Mouse (Mus musculus): ENCODE results near the gene Matn4.

Matn4 gene

DNA sequence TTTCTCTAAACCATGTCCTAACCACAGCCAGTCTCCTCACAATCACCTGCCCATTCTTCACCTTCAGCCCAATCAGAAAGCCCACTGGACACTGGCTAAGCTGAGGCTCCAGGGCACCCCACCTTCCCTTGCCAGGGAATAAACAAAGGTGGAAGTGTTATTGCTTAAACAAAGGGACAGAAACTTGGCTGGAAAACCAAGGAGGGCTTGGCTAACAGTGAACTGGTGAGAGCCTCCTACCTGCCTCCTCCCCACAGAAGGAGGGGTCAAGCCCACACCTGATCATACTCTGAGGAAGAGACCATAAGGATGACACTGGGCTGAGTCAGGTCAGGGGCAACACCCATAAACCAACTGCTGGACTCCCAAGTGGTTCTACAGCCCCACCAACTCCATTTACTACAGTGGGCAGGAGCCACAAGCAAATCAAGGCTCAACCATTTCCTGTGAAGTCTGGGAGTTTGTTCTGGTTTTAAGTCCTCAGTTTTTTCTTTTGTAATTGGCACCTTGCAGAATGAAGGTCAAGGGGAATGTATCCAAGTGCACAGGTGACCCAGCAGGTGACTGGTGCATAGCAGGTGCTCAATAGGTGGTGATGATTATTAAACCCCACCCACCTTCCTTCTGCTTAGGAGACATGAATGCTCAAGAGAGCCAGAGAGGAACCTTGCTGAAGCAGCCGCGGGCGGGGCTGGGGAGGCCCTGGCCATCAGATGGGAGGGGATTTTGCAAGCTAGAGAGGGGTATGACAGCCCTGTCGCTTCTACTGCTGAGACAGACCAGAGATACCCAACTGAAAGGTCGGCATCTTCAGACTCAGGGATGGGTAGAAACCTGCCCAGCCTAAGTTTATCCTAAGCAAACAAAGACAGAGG lies 30.5 kb upstream of the Matn4 start:
- peak; percentile 70 for DNase-seq

- DNase-seq = peak; percentile 72
These were observed 29.7 kb upstream of the Matn4 start for GRCm38 (mm10) chr2:164434681-164435080.

GRCm38 (mm10) chr2:164433278-164433895 lies 28.4 kb upstream of the Matn4 start:
- DNase-seq = peak; percentile 55

GRCm38 (mm10) chr2:164432541-164433191 lies 27.7 kb upstream of the Matn4 start:
- peak; percentile 74 for DNase-seq

DNA sequence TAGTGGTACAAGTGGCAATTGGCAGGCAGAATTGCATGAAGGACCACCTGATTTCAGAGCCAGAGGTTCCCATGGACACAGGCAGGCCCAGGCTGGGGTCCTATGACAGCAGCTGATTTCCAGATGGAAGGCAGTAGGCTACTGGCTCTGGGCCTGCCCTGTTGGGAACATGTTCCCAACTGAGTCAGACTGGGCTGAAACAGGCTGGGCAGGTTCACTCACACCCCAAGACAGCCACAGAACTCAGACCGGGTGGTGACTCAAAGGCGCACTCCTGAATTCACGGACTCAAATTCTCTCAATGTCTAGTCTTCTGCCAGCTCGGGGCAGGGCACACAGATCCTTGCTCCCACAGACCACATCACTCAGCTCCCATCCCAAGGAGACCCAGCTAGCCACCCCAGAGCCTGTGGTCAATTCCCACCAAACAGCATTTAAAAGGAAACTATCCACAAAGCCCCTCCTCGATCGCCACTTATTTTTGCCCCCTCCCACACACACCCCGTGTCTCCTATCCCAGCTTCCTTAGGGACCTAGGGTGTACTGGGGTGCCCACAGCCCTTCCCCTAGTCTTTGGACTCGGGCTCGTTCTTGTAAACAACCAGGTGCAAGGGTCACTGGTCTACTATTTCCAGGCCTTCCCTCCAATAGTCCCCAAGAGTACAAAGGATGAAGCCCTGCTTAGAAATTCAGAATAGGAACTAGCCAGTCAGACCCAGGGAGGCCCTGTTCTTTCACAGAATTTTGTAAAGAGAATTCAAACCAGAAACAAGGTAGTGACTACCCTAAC lies 26.9 kb upstream of the Matn4 start:
- peak; percentile 81 for DNase-seq

GRCm38 (mm10) chr2:164430697-164431096 lies 25.7 kb upstream of the Matn4 start:
- peak; percentile 81 for DNase-seq

- no peak for DNase-seq
These were observed 25.1 kb upstream of the Matn4 start for GRCm38 (mm10) chr2:164429881-164430615.

- DNase-seq = no peak
These were observed 23.5 kb upstream of the Matn4 start for GRCm38 (mm10) chr2:164428451-164428850.

GRCm38 (mm10) chr2:164426952-164427351 lies 22.0 kb upstream of the Matn4 start:
- DNase-seq = no peak

- no peak for DNase-seq
These were observed 21.2 kb upstream of the Matn4 start for GRCm38 (mm10) chr2:164426121-164426520.

DNA sequence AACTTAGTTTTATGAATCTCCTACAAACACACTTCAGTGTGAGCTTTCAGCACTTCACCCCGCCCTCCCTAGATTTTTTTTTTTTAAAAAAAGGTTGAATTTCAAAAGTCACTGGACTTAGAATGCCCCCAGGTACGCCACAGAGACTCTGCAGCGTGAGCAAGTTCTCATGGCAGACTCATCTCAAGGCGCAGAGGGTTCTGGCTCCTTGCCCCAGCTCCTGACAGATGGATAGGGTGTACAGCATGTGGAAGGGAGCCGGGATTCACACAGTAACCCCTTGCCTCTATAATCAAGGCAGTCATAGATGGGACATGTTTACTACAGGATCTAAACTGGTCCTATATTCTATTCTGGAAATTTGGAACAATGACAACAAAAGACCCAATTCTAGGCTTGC lies 20.4 kb upstream of the Matn4 start:
- peak; percentile 65 for DNase-seq

GRCm38 (mm10) chr2:164424406-164424805 lies 19.4 kb upstream of the Matn4 start:
- DNase-seq = no peak

- DNase-seq = no peak
These were observed 18.5 kb upstream of the Matn4 start for GRCm38 (mm10) chr2:164423464-164423863.

GRCm38 (mm10) chr2:164422675-164423393 lies 17.9 kb upstream of the Matn4 start:
- no peak for DNase-seq

DNA sequence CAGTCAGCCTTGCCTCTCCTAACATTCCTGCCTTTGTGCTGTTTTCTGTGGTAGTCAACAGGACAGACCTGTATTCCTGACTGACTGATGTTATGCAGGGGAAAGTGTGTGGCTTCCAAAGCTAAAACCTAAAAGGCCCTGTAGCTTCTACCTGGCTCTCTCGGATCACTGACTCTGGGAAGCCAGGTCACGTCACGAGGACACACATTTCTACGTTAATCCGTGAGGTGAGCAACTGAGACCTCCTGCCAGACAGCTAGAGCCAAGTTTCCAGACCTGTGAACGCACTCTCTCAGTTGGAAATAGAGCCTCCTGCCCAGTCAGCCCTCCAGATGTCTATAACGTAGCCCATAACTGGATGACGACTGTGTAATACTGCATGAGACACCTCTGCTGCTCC lies 17.0 kb upstream of the Matn4 start:
- DNase-seq = peak; percentile 81

DNA sequence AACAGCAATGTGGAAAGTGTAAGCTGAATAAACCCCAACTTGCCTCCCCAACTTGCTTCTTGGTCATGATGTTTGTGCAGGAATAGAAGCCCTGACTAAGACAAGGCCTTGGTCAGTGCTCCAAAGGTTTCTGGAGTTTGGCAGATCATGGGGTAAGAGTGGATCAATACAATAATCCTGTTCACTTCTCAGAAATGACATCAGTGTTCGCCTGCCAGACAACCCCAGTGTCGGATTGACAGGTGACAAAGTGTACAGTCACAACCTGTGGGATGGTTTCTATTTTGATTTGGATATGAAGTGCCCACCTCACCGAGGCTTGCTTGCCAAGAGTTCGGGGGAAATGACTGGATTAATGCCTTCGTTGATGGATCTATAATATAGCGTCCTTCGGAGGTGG lies 16.3 kb upstream of the Matn4 start:
- no peak for DNase-seq

- no peak for DNase-seq
These were observed 14.5 kb upstream of the Matn4 start for GRCm38 (mm10) chr2:164419489-164419888.

- DNase-seq = peak; percentile 75
These were observed 13.4 kb upstream of the Matn4 start for GRCm38 (mm10) chr2:164418308-164418875.

GRCm38 (mm10) chr2:164417198-164417597 lies 12.2 kb upstream of the Matn4 start:
- DNase-seq = no peak

DNA sequence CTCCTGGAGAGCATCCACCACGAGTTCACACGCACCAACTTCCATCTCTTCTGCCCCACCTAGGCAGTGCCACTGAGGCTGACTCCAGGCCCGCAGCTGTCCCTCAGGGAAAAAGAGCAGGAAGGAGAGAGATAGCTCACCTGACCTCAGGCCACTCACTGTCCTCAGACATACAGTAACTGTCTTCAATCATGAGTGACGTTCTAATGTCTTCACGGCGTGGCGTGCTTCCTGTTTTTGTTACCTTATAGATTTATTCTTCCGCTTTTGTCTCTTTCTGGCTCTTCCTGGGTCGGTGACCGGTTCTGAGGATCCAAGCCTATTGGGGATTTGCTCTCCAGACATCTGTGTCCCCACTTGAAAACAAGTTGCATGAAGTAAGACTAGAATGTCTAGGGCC lies 9.6 kb upstream of the Matn4 start:
- DNase-seq = no peak

GRCm38 (mm10) chr2:164414167-164414566 lies 9.2 kb upstream of the Matn4 start:
- no peak for DNase-seq
